Mouse (Mus musculus): ENCODE measurements around the gene Bpifb2. TPM values are rescaled to one million over a fixed set of nuclear protein-coding genes. Genes with fewer than 3 reads are reported as not detected.

Bpifb2 gene
- polyA plus RNA-seq, 1 experiment from 2014 or later, result not detected

DNA sequence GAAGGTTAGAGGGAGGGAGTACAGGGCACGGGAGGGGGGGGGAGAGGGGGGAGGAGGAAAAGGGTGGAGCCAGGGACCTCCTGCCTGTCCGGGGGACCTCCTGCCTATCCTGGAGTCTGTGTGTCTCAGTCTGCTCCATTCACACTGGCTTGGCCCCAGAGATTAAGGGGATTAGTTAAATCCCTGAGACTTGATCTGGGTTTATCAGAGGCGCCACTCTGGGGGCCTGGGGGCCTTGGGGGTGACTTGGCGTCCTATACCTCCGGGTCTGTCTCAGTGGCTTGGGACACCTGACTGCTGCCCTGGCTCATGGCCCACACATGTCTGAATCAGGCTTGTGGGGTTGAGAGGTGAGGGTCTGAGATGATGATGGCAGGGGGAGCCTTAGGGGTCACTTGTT lies 21.3 kb upstream of the Bpifb2 start:
- no peaks in the 10 kb centered on the region for H3K36me3 ChIP-seq (ENCODE audit: control insufficient read depth, insufficient read depth, low read length)
- WGBS, result 14% methylated on average over 5 of the region's 5 CpGs
- no peak overlapping the region for H3K4me2 ChIP-seq (ENCODE audit: low read depth, low read length)
- H3K27ac ChIP-seq (ENCODE audit: low read length), result no peak overlapping the region
- H3K4me1 ChIP-seq (ENCODE audit: control insufficient read depth, insufficient read depth, low read length), result no peaks in the 10 kb centered on the region
- no peak overlapping the region for H3K4me3 ChIP-seq (replicated peaks; ENCODE audit: low read length)
- H3K27me3 ChIP-seq (ENCODE audit: control insufficient read depth, insufficient read depth, low read length), result no peaks in the 10 kb centered on the region
- no peaks in the 10 kb centered on the region; the same call in 1 of the 2 replicates for H3K9me3 ChIP-seq (replicated peaks; ENCODE audit: control insufficient read depth, low read length)
- no peak overlapping the region for H3K9ac ChIP-seq (ENCODE audit: low read length)
- peak; percentile 29; the same call in 1 of the 2 replicates for ATAC-seq (ENCODE audit: insufficient read depth, low FRiP score)

DNA sequence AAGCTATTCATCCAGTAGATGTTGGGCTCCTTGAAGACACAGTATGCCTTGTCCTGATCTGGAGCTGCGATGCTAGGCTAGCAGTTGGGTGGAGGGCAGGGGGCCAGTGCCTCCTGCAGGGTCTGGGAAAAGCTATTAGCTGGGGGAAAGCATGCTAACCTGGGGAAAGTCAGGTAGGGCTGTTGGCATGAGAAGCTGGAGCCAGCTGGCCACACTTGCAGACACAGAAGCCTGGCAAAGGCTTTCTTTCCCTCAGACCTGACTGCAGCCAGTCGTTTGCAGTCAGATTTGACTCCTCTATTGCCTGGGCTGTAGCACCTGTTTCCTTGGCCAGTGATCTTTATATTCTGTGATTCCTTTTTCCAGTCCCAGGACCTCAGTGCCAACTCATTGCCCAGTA lies 15.3 kb upstream of the Bpifb2 start:
- ATAC-seq (ENCODE audit: insufficient read depth, low FRiP score), result no peak
- no peak overlapping the region for H3K4me3 ChIP-seq (replicated peaks; ENCODE audit: low read length)
- 68% methylated on average over 2 of the region's 2 CpGs for WGBS
- H3K27me3 ChIP-seq (ENCODE audit: control insufficient read depth, insufficient read depth, low read length), result no peaks in the 10 kb centered on the region
- no peaks in the 10 kb centered on the region for H3K36me3 ChIP-seq (ENCODE audit: control insufficient read depth, insufficient read depth, low read length)
- no peaks in the 10 kb centered on the region for H3K9me3 ChIP-seq (replicated peaks; ENCODE audit: control insufficient read depth, low read length)
- no peaks in the 10 kb centered on the region for H3K4me1 ChIP-seq (ENCODE audit: control insufficient read depth, insufficient read depth, low read length)
- no peak overlapping the region for H3K4me2 ChIP-seq (ENCODE audit: low read depth, low read length)
- H3K9ac ChIP-seq (ENCODE audit: low read length), result no peak overlapping the region
- no peak overlapping the region for H3K27ac ChIP-seq (ENCODE audit: low read length)

DNA sequence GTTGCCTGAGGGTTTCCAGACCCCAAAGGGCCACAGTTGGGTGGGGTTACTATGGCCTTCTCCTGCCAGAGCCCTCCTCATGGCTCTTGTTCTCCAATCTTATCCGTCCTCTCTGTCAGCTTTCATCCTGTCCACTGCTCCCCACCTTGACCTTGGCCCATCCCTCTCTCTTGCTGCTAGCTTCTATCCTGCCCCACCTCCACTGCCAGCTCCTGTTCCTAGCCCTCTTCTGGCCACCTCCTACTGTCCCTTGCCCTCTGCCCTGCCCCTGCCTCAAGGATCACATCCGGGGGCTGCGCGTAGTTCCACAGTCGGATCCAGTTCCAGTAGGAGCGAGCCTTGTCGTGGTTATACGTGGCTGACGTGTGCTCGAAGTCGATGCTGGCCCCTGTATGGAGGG lies 14.5 kb upstream of the Bpifb2 start:
- Histone ChIP-seq H3K27me3 (ENCODE audit: control insufficient read depth, insufficient read depth, low read length) (no peaks in the 10 kb centered on the region), H3K4me3 (replicated peaks; ENCODE audit: low read length) (no peak overlapping the region), H3K4me2 (ENCODE audit: low read depth, low read length) (no peak overlapping the region), H3K27ac (ENCODE audit: low read length) (no peak overlapping the region), H3K9me3 (replicated peaks; ENCODE audit: control insufficient read depth, low read length) (no peaks in the 10 kb centered on the region), H3K4me1 (ENCODE audit: control insufficient read depth, insufficient read depth, low read length) (no peaks in the 10 kb centered on the region), H3K36me3 (ENCODE audit: control insufficient read depth, insufficient read depth, low read length) (no peaks in the 10 kb centered on the region), H3K9ac (ENCODE audit: low read length) (no peak overlapping the region)
- ATAC-seq (ENCODE audit: insufficient read depth, low FRiP score), result no peak
- 85% methylated on average over 11 of the region's 11 CpGs for WGBS

DNA sequence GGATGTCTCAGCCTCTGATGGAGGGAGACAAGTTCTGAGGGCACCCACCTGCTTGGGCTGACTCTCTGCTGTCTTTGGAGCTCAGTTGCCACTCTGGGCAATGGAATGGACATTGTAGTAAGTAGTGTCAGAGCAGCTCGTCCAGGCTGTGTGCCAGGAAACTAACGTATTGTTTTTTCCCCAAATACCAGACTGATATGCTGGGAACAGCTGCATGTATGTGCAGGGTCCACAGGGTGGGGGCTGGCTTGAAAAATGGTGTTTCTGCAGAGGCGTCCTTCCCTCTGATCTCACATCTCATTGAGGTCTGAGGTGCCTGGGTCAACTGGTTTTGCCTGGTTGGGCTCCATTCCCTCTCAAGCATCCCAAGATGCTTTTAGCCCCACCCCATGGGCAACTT lies 14.1 kb upstream of the Bpifb2 start:
- no peaks in the 10 kb centered on the region for H3K36me3 ChIP-seq (ENCODE audit: control insufficient read depth, insufficient read depth, low read length)
- H3K4me2 ChIP-seq (ENCODE audit: low read depth, low read length), result no peak overlapping the region
- no peaks in the 10 kb centered on the region for H3K27me3 ChIP-seq (ENCODE audit: control insufficient read depth, insufficient read depth, low read length)
- H3K4me3 ChIP-seq (replicated peaks; ENCODE audit: low read length), result no peak overlapping the region
- H3K9me3 ChIP-seq (replicated peaks; ENCODE audit: control insufficient read depth, low read length), result no peaks in the 10 kb centered on the region
- ATAC-seq (ENCODE audit: insufficient read depth, low FRiP score), result no peak
- 33% methylated on average over 3 of the region's 3 CpGs for WGBS
- no peak overlapping the region for H3K27ac ChIP-seq (ENCODE audit: low read length)
- H3K9ac ChIP-seq (ENCODE audit: low read length), result no peak overlapping the region
- H3K4me1 ChIP-seq (ENCODE audit: control insufficient read depth, insufficient read depth, low read length), result no peaks in the 10 kb centered on the region

DNA sequence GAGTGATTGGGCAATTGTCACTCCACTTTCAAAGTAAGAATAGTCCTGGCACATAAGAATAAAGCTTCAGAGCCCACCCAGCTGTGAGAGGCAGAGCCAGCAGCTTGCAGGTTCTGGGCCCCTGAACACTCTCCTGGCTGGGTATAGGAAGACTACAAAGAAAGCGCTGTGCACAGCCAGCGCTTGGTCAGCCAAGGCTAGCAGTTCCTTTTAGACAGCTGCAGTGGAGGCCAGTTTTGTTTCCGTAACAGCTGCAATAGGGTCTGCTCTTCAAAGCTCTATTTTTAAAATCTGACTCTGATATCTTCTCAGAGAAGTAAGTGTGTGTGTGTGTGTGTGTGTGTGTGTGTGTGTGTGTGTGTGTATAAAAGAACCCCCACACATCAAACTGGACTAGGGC lies 12.9 kb upstream of the Bpifb2 start:
- no peak for ATAC-seq (ENCODE audit: insufficient read depth, low FRiP score)
- Histone ChIP-seq H3K4me1 (ENCODE audit: control insufficient read depth, insufficient read depth, low read length) (no peaks in the 10 kb centered on the region), H3K9ac (ENCODE audit: low read length) (no peak overlapping the region), H3K4me3 (replicated peaks; ENCODE audit: low read length) (no peak overlapping the region), H3K36me3 (ENCODE audit: control insufficient read depth, insufficient read depth, low read length) (no peaks in the 10 kb centered on the region), H3K27me3 (ENCODE audit: control insufficient read depth, insufficient read depth, low read length) (no peaks in the 10 kb centered on the region), H3K9me3 (replicated peaks; ENCODE audit: control insufficient read depth, low read length) (no peaks in the 10 kb centered on the region), H3K27ac (ENCODE audit: low read length) (no peak overlapping the region), H3K4me2 (ENCODE audit: low read depth, low read length) (no peak overlapping the region)
- 77% methylated on average over 3 of the region's 3 CpGs for WGBS

DNA sequence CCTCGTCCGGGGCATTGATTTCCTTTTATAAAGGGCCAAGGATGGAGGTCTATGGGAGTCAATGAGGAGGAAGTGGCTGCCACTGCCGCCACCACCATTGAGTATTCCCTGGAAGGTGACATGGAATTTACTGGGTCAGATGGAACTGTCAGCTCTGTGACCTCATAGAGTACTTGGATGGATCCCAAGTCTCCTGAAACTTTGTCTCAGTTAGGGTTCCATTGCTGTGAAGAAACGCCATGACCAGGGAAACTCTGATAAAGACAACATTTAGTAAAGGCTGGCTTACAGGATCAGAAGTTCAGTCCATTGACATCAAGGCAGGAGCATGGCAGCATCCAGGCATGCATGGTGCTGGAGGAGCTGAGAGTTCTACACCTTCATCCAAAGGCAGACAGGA lies 3.9 kb upstream of the Bpifb2 start, which contains the start of gene Sun5:
TSS of gene Sun5 (minus strand) at position 101 of the 400 bp plus-strand sequence.
- Histone ChIP-seq H3K9ac (ENCODE audit: low read length) (no peak within 1 kb of the TSS), H3K9me3 (replicated peaks; ENCODE audit: control insufficient read depth, low read length) (no peaks in the 10 kb centered on the region), H3K36me3 (ENCODE audit: control insufficient read depth, insufficient read depth, low read length) (no peaks in the 10 kb centered on the region), H3K4me3 (replicated peaks; ENCODE audit: low read length) (no peak within 1 kb of the TSS), H3K4me1 (ENCODE audit: control insufficient read depth, insufficient read depth, low read length) (no peaks in the 10 kb centered on the region), H3K27ac (ENCODE audit: low read length) (no peak within 1 kb of the TSS), H3K27me3 (ENCODE audit: control insufficient read depth, insufficient read depth, low read length) (no peaks in the 10 kb centered on the region), H3K4me2 (ENCODE audit: low read depth, low read length) (no peak within 1 kb of the TSS)
- 86% methylated on average over 4 of the region's 4 CpGs for WGBS
- ATAC-seq (ENCODE audit: insufficient read depth, low FRiP score), result no peak

DNA sequence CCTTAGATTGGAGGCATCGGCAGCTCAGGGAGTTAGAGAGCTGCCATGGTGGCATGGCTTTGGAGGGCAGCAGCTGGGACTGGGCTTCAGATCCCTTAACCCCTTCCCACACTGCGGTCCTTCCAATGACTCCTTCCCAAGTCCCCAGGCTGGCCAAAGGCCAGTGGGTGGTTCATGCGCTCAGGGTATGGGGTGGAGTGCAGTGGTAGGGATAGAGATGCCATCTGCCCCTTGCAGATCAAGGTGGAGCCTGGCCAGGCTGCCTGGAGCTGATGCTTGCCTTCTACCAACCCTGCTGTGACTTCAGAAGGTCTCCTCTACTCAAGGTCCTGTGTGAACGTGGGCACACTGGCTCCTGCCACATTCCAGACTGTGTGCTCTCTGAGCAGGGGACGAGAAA lies 24.3 kb downstream of the Bpifb2 start:
- no peaks in the 10 kb centered on the region for H3K9me3 ChIP-seq (replicated peaks; ENCODE audit: control insufficient read depth, low read length)
- no peak overlapping the region for H3K4me3 ChIP-seq (replicated peaks; ENCODE audit: low read length)
- 83% methylated on average over 5 of the region's 5 CpGs for WGBS
- no peak for ATAC-seq (ENCODE audit: insufficient read depth, low FRiP score)
- H3K9ac ChIP-seq (ENCODE audit: low read length), result no peak overlapping the region
- no peaks in the 10 kb centered on the region; the same call in 1 of the 2 replicates for H3K27me3 ChIP-seq (ENCODE audit: control insufficient read depth, insufficient read depth, low read length)
- H3K36me3 ChIP-seq (ENCODE audit: control insufficient read depth, insufficient read depth, low read length), result no peaks in the 10 kb centered on the region
- no peaks in the 10 kb centered on the region for H3K4me1 ChIP-seq (ENCODE audit: control insufficient read depth, insufficient read depth, low read length)
- no peak overlapping the region for H3K4me2 ChIP-seq (ENCODE audit: low read depth, low read length)
- H3K27ac ChIP-seq (ENCODE audit: low read length), result no peak overlapping the region

DNA sequence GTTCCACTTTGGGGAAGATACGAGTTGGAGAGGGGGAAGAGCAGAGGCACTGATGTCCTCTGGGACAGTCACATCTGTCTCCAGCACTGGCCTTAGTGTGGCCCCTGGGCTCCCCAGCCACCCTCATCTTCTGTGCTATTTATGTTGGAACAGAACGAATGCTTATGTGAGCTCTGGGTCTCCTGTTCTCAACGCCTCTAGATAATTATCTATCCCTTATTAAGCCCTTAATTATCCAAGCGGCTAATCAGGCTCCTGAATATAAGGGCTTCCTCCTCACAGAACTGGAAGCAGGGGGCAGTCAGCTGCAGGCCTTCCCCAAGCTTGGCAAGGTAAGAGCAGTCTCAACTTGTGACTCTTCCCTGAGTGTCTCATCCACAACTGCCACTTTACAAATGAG lies 25.2 kb downstream of the Bpifb2 start, which contains the start of gene Bpifb6:
TSS of gene Bpifb6 (plus strand) at position 301 of the 400 bp plus-strand sequence.
- no peaks in the 10 kb centered on the region for H3K36me3 ChIP-seq (ENCODE audit: control insufficient read depth, insufficient read depth, low read length)
- H3K27ac ChIP-seq (ENCODE audit: low read length), result no peak within 1 kb of the TSS
- 75% methylated on average over 4 of the region's 4 CpGs for WGBS

DNA sequence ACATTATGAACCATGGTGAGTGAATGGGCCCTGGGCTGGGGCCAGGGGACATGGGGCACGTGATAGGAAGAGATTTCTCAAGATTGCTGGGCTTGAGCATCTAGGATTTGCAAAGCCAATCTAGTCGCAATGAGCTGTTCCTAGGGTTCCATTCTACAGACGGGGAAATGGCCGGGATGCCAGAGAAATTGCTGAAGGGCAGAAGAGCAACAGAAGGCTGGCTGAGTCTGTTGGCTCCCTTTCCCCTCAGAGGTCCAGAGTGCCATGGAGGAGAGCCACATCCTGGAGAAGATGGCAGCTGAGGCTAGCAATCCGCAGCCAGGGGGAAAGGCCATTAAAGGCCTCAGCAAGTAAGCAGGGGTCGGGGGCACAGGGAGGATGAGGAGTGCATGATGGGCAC lies 27.9 kb downstream of the Bpifb2 start:
- no peak overlapping the region for H3K4me3 ChIP-seq (replicated peaks; ENCODE audit: low read length)
- no peak for ATAC-seq (ENCODE audit: insufficient read depth, low FRiP score)
- no peaks in the 10 kb centered on the region for H3K4me1 ChIP-seq (ENCODE audit: control insufficient read depth, insufficient read depth, low read length)
- no peak overlapping the region for H3K9ac ChIP-seq (ENCODE audit: low read length)
- WGBS, result 75% methylated on average over 6 of the region's 6 CpGs
- H3K36me3 ChIP-seq (ENCODE audit: control insufficient read depth, insufficient read depth, low read length), result no peaks in the 10 kb centered on the region
- no peaks in the 10 kb centered on the region for H3K27me3 ChIP-seq (ENCODE audit: control insufficient read depth, insufficient read depth, low read length)
- no peak overlapping the region for H3K4me2 ChIP-seq (ENCODE audit: low read depth, low read length)
- H3K27ac ChIP-seq (ENCODE audit: low read length), result no peak overlapping the region
- H3K9me3 ChIP-seq (replicated peaks; ENCODE audit: control insufficient read depth, low read length), result no peaks in the 10 kb centered on the region

More for the DNA sequence above, 25.2 kb downstream of the Bpifb2 start, which contains the start of gene Bpifb6:
- H3K9me3 ChIP-seq (replicated peaks; ENCODE audit: control insufficient read depth, low read length), result no peaks in the 10 kb centered on the region
- ATAC-seq (ENCODE audit: insufficient read depth, low FRiP score), result no peak
- no peak within 1 kb of the TSS for H3K9ac ChIP-seq (ENCODE audit: low read length)
- H3K4me3 ChIP-seq (replicated peaks; ENCODE audit: low read length), result no peak within 1 kb of the TSS
- H3K4me1 ChIP-seq (ENCODE audit: control insufficient read depth, insufficient read depth, low read length), result no peaks in the 10 kb centered on the region
- no peaks in the 10 kb centered on the region; the same call in 1 of the 2 replicates for H3K27me3 ChIP-seq (ENCODE audit: control insufficient read depth, insufficient read depth, low read length)
- no peak within 1 kb of the TSS for H3K4me2 ChIP-seq (ENCODE audit: low read depth, low read length)

DNA sequence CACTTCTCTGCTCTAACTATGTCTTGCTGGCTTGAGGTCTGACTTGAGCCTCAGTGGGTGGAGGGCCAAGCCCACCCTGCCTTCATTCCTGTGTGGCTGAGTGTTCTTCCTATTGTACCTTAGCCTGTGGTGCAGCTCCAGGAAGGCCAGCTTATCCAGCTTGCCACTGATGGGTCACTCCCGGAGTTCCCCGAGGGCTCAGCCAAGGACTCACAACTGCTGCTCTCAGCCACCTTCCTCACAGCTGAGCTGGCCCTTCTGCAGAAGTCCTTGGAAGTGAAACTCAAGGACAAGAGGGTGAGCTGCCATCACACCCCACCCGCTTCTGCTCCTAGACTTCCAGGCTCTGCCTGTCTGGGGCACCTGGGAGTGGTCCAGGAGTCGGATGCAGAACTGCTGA lies 31.8 kb downstream of the Bpifb2 start:
- no peak for ATAC-seq (ENCODE audit: insufficient read depth, low FRiP score)
- 77% methylated on average over 4 of the region's 4 CpGs for WGBS

More for the DNA sequence above, 31.8 kb downstream of the Bpifb2 start:
- no peaks in the 10 kb centered on the region for H3K36me3 ChIP-seq (ENCODE audit: control insufficient read depth, insufficient read depth, low read length)
- H3K4me1 ChIP-seq (ENCODE audit: control insufficient read depth, insufficient read depth, low read length), result no peaks in the 10 kb centered on the region
- no peak overlapping the region for H3K4me3 ChIP-seq (replicated peaks; ENCODE audit: low read length)
- no peak overlapping the region for H3K4me2 ChIP-seq (ENCODE audit: low read depth, low read length)
- H3K27ac ChIP-seq (ENCODE audit: low read length), result no peak overlapping the region
- no peaks in the 10 kb centered on the region for H3K9me3 ChIP-seq (replicated peaks; ENCODE audit: control insufficient read depth, low read length)
- no peaks in the 10 kb centered on the region for H3K27me3 ChIP-seq (ENCODE audit: control insufficient read depth, insufficient read depth, low read length)
- H3K9ac ChIP-seq (ENCODE audit: low read length), result no peak overlapping the region

Measured in stomach, embryonic 16.5 days (tissue).